Mouse (Mus musculus): ENCODE measurements around the gene Ptov1.

GRCm38 (mm10) chr7:44914396-44914795 is 44.8 kb upstream of the Ptov1 start:
- TF ChIP-seq CTCF (IDR thresholded peaks at IDR 0.05) (no peak), EP300 (IDR thresholded peaks at IDR 0.05; ENCODE audit: insufficient read depth, low read depth, low read length) (no peak), POLR2A (IDR thresholded peaks at IDR 0.05; ENCODE audit: insufficient read depth, low read depth, low read length) (no peak)

Measured in heart, adult 2 months (tissue).